Mouse (Mus musculus) heart, postnatal 0 days (tissue): Measurements from ENCODE around the gene Etv5.

Source experiments
- CTCF ChIP-seq: IDR thresholded peaks from 2 replicates; pipeline ENCODE4 v1.5.1; 2016; ENCODE audit warnings: antibody characterized with exemption, control low read depth, low read depth
- EP300 ChIP-seq: IDR thresholded peaks from 2 replicates; pipeline ENCODE4 v1.6.1; 2016; ENCODE audit warnings: antibody characterized with exemption, low read depth

DNA sequence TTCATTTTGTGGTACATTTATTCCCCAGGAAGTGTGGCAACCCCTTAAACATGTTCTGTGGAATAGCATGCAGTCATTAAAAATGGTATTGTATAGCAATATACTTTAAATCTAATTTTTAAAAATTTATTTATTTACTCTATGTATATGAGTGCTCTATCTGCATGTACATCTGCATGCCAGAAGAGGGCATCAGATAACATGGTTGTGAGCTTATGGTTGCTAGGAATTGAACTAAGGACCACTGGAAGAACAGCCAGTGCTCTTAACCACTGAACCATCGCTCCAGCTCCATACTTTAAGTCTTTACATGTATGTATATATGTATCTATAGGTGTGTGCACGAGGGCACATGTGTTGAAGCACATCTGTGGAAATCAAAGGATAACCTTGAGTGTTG is 64.6 kb downstream of the Etv5 start:
- TF ChIP-seq CTCF = no peak
- no peak for TF ChIP-seq EP300
